Mouse (Mus musculus) cerebellum, adult 9-11 months (tissue): Measurements from ENCODE around the gene Adam8.

Source experiments
- DNase-seq: peaks from one replicate; pipeline ENCODE4 v3.0.0; 2022

The Adam8 gene

DNA sequence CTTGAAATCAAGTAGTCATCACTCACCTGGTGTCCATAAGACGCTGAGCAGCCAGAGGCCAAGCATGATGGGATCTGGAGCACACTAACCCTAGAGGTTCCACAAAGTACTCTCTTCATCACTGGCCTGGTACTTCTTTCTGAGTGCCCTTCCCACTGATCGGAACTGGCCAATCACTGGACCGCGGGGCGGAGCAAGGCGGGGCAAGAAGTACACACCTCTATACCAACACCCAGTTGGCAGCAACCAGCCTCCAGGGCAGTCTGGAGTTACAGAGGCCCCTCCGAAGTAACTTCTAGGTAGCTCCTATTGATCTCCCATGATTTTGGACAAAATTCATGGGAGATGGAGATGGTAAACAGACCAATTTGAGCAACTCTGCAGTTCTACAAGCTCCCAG, at the start of gene Adam8:
Gene Adam8 (minus strand): TSS at position 157 of the 400 bp plus-strand sequence.
- DNase-seq, result no peak

DNA sequence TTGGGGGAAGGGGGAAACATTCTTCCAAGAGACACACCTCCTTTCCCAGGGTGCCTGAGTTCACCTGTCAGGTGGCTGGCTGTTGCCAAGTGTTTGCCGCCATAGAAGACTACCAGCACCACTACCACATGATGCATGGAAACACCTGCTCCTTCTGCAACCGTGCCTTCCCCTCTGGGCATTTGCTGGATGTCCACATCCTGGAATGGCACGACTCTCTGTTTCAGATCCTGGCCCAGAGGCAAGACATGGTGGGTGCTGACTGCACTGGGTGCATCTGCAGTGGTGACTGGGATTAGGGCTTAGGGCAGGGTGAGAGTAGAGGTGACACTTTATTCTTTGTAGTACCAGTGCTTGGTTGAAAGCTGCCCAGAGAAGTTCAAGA, 44.8 kb upstream of the Adam8 start:
- DNase-seq, result peak; percentile 46

DNA sequence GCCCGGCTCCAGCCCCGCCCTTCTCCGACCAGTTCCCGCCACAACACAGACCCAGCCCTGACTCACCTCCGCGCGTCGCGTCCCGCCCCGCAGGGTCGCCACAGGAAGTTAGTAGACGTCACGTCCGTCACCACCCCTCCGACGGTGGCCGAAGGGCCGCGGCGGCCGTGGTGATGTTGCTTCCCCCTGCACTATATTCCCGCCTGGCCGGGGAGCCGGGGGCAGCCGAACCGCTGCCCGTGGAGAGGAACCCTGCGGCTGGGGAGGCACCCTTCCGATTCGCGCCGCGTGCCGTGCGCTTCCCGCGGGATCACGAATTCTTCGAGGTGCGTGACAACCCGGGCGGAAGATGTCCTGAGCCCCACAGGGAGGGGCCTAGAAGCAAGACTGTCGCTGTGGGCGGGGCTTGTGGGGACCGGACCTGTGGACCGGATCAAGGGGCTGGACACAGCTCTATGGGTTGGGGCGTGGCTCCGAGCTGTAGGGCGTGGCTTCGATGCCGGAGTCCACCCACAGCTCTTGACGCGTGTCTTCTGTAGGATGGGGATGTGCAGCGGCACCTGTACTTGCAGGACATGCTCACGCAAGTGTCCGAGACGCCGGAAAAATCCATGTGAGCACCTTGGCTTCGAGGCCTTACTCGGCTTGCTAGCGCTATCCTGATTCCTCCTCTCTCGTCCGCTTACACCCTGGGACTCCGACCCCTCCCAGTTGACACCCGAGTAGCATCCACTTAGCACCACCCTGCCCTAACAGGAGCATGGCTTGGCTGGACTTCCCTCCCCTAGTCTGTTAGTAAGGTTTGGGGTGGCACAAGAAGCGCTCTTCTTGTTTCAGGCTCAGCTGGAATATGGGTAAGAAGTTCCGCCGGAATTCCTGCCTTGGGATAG, 44.2 kb upstream of the Adam8 start, which contains the start of the genes Zfp511 and Tubgcp2:
Gene Zfp511 (plus strand): TSS at position 111 of the 890 bp plus-strand sequence.
Gene Tubgcp2 (minus strand): TSS at position 389 of the 890 bp plus-strand sequence.
- peak; percentile 95 for DNase-seq

DNA sequence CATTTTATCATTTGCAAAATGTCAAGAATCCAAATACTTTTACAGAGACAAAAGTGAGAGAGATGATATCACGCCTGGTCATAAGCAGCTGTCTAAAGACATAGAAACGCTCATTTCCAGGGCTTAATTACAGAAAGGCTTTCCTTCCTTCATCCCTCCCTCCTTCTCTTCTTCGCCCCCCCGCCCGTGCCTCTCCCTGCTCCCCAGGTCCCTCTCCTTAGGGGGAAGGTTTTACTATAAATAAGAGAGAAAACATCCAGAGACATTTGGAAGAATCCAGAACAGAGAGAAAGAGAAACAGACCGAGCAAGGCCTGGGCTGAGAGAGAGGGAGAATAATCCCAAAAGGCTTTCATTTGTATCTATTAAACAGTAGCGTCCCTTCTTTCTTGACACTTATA, 43.1 kb upstream of the Adam8 start:
- no peak for DNase-seq

DNA sequence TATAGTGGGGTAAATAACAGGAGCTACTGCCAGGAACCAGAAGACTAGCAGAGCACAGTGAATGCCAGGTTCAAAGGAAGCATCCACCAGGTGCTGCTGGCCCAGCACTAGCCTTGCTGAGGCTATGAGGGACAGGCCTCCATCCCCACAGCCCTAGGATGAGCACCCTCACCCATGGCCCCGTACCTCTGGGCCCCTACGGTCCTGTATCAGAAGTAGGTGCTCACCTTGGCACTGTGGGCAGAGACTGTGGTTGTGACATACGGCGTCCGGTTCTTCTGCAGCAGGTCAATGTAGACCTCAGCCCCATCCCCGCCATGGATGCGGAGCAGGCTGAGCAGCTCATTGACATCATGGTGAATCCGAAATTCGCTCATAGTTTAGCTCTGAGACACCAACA, 41.0 kb upstream of the Adam8 start:
- no peak for DNase-seq

DNA sequence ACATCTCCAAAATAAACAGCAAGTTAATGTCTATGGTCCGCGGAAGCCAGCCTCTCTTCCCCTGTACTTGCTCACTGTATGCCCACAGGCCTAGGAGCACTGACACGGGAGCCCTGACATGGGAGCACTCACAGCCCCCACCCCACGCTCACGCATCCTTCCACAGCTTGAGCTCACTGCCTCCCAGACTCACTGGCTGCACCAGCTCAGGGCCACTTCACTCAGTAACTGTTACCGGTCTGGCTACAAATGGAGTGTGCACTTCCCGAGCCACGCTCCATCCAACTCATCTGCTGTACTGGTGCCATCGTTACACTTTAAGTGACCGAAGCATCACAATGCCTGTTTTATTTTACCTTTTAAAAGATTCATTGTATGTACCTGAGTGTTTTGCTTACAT, 40.0 kb upstream of the Adam8 start:
- no peak for DNase-seq

DNA sequence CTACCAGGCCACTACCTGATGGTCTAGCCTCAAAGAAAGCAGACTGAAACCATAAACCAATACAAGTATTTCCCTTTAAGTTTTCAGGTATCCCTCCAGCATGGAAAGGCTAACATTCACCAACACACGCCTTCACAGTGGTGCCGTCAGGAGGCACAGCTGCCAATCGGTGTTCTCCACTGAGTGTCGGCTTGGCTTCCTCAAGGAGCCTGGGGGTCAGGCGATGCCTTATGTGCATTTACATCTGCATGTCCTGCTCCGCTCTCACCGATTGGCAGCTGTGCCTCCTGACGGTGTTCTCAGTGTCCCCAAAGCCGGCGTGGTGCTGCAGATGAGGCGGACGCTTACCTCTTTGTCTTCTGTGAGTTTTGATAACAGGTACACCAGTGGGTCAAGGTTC, 39.4 kb upstream of the Adam8 start:
- DNase-seq, result no peak

DNA sequence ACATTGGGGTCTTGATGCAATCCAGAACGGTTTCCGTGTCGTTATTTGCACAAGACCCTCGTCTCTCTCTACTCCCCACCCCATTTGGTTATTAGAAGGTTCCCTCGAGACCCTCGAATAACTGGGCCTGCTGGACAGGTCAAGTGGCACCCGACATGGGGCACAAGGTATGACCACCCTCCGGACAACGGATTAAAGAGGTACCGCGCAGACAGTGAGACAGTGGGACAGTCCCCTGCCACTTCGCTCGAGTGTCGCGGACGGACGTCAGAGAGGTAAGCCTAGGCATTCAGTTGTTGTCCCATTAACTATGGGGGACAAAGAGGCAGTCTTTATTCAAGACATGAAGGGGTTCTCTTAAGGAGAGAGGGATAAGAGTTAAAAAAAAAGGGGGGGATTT, 19.0 kb upstream of the Adam8 start:
- no peak for DNase-seq

DNA sequence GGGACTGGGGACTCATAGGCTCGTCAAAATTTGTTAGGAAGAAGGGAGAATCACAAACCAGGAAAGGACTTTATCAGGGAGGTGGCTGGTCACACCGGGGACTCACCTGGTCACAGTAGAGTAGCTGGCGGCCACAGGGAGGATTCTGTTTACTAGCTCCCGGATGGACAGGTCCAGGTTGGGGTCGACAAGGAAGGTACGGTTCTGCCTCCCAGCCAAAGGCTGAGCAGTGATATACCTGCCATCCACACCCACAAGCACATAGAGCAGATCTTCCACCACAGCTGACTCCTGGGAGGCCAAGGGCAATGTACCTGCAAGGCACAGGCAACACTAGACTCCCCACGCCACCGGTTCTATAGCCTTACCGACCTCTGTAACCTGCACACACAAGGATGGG, 15.4 kb upstream of the Adam8 start:
- DNase-seq, result no peak

DNA sequence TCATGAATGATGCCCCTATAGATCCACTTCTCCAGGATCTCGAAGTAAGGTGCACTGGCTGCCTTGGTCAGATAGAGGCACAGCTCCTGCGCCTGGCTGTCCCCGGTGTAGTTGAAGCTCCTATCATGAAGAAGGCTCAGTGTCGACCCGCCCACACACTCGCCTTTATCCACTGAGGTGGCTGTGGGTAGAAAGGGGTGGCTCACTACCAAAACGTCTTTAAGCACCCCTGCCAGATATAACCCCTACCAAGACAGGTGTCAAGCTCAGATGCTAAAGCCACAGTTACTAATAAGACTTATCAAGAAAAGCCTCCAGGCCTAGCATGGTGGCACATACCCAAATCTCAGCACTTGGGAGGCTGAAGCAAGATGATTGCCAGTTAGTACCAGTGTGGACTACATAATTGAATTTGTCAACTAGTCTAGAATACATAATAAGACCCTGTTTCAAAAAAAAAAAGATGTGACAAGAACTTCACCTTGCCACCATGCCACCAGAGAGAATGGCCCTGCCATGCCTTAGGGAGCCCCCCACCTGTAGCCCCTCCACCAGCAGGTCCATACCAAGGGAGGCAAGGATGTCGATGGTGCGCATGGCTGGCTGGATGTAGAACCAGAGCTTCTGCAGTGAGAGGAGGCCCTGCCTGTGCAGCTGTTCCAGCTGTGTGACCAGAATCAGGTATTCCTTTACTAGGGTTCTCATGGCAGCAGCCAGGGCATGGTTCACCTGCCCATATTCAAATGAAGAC, 14.7 kb upstream of the Adam8 start:
- DNase-seq, result no peak

DNA sequence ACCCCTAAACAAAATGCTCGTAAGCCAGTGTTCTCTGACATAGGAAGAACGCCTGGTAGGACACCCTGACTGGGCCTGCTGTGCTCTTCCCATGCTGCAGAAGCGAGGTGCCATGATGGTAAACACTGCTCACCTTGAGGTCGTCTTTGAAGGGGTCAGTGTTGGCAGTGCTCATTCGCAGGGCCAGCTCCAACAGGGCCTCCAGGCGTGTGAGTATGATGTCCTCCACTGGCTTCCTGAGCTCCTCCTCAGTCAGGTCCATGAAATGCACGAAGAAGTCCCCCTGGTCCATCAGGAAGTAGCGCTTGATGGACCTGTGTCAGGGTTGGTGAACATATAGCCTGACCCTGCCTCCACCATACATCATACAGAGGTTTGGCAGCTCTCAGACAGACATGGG, 12.3 kb upstream of the Adam8 start:
- no peak for DNase-seq

DNA sequence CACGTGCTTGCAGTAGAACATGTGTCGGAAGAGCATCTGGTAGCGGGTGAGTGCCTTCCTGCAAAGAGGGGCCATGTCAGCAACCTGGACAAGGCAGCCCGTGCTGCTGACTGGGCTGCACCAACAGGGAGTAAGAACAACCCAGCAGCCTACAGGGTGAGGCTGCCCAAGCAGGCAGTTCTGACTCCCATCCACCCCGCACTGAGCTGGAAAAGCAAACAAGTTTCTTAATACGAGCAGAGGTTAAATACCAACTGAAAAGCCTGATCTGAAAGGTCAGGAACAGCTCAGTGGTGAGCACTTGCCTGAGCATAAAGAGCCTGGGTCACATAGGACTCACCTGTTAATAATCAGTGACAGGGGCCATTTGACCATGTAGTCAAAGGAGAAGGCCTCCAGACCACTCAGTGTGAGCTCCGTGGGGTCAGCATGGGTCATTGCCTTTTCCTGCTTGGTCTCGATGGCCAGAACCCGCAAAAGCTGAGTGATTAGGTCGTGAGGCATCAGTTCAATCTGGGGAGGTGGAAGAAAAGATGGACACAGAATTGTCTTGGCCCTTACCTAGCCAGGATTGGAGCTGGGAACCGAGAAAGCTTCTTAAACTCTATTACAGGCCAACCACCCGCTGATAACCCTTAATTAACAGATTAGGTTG, 8.9 kb upstream of the Adam8 start:
- DNase-seq, result no peak

DNA sequence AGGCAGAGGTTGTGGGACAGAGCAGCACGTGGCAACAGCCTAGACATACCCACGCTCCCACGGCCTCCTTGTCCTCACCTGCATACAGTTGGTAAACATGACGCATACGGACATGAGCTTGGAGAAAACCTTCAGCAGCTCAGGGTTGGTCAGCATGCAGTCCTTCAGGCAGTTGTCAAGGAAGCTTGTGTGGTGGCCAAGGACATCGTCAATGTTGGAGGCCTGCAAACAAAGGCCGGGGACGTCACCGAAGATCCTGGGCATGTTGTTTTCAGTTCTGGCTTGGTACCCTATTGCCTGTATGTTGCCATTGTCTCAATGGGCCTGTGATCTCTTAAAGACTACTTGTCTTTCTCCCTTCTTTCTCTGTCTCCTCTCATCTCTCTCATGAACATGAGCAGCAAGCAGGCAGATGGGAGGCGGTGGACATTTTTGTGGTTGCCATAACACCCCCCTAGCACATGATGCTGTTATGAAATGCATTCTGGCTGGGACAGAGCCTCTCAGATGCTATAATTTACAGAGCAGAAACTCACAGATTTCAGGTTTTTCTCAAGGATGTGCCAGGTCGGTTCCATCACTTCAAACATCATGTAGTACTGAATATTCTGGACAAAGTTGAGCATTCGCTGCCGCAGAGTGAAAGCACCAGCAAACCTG, 6.5 kb upstream of the Adam8 start:
- no peak for DNase-seq

DNA sequence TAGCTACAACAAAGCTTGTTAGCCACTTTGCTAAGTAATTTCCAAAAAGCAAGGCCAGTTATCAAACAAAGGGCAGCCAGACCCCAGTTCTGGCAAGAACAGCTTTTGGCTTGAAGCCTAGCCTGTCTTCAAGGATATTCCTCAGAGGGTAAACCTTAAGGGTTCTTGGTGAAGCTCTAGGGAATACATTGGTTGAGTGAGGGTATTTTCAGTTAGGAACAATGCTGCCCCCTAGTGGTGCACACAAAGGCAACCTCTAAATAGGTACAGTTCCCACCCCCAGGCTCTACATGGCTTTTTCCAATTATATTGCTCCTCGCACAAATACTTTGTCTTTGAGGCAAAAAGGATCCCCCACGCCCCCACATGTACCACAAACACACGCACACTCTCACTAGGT, 2.3 kb upstream of the Adam8 start:
- peak; percentile 36 for DNase-seq

DNA sequence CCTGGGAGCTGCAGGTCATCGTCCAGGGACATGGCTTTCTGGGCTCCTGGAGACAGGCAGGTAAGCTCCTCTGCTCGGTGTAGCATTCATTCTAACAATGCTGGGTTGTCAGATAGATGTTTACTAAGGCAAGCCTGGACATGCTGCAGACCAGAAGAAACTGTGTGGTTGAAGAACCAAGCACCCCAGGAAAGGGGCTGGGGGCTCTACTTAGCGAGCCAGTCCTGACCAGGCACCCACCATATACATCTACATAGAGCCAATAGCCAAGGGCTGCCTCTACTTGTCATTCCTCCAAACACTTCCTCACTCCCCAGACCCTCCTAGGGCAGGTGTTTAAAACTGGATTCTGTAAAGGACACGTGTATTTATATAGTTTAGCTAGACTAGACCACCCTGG, 1.8 kb upstream of the Adam8 start:
- no peak for DNase-seq

DNA sequence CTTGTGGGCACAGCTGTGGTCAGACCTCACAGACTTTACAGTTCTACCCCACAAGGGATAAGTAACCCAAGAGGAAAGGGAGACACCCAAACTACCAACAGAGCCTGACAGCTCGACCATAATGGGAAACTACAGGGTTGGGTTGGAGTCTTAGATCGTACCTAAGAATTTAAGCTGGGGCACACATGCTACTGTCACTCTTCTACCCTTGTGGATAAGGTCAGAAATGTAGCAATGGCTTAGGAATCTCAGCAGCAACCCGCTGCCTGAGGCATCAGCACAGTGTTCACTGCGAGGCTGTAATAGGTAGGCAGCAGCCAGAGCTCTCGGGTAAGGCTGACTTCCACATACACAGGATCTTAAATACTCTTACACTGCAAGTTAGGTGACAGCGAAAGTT, 1.2 kb upstream of the Adam8 start:
- no peak for DNase-seq

DNA sequence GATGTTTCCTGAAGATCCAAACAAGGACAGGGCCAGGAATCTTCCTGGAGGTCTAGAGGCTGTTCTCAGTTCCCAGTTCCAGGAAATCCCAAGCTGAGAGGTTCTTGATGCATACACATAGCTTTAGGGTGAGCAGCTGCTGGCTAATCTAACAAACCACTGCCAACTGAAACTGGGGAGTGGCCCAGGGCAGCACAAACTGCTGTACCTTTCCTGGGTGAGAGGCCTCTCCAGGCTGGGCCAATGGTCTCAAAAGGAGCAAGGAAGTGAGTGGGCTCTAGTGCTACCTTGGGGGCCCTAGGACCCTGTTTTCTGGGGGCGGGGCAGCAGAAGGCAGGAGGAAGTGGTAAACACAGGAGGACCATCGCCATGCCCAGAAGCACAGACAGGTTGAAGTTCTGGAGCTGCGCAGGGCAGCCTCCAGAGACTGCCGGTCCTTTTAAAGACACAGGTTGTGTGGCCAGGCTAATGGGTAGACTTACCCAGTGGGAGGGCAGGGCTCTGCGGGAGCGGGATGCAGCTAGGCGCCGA, 1.4 kb downstream of the Adam8 start:
- no peak for DNase-seq

DNA sequence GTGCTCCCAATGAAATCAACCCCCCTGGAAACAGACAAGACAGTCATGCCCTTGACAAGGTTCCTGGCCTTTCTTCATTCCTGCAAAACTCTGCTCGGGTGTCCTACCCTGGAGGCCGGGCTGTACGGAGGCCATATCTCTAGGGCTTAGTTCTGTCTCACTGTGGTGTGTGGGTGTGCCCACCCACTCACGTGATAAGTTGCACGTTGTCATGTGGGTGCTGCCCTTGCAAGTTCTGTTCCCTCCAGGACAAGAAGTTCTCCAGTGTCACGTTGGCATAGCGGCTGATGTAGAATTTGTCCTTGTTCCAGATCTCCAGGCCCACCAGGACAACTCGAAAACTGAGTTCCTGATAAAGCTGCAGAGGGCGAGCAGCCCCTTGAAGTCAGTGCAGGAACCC, 4.1 kb downstream of the Adam8 start:
- DNase-seq, result no peak

DNA sequence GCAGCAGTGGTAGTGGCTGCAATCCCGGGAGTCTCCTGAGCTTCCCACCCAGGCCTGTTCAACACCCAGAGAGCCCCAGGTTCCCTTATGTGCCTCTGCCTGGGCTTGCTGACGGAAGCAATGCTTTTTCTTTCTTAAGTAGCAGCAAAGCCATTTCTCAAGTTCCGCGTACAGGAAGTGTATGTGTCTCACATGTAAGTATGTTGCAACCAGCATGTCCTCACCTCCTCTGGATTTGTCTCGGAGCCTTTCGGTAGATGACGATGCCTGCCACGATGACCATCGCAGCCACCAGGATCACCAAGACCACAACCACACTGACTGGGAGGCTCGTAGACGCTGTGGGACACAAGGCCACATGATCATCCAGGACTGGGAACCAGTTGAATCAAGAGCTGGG, 7.9 kb downstream of the Adam8 start:
- DNase-seq, result no peak

DNA sequence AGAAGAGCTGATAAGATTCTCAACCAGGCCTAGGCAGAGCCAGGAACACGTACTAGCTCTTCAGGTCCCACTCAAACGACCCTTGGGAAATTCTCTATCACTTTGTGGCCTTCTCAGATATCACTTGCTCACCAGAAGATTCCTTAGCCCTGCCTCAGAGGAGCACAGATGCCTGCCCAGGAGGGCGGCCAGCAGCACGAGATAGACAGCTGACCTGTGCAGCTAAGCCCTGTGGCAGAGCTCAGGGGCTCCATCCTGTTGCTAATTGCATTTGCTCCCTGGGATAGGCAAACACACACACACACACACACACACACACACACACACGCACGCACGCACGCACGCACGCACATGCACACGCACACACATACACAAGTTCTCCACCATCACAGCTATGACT, 10.3 kb downstream of the Adam8 start:
- DNase-seq, result no peak

DNA sequence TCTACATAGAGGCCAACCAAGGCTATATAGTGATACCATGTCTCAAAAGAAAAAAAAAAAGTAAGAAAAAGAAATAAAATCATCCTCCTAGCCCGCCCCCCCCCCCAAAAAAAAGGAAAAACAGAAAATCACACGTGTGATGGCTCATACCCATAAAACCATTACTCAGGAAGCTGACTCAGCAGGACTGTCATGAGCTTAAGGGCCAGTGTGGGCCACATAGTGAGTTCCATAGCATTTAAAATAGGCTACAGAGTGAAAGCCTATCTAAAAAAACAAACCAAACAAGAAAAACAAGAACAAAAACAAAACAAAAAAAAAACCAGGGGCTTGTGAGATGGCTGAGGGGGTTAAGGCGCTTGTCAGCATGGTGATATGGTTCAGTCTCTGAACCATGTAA, 11.6 kb downstream of the Adam8 start:
- DNase-seq, result no peak

DNA sequence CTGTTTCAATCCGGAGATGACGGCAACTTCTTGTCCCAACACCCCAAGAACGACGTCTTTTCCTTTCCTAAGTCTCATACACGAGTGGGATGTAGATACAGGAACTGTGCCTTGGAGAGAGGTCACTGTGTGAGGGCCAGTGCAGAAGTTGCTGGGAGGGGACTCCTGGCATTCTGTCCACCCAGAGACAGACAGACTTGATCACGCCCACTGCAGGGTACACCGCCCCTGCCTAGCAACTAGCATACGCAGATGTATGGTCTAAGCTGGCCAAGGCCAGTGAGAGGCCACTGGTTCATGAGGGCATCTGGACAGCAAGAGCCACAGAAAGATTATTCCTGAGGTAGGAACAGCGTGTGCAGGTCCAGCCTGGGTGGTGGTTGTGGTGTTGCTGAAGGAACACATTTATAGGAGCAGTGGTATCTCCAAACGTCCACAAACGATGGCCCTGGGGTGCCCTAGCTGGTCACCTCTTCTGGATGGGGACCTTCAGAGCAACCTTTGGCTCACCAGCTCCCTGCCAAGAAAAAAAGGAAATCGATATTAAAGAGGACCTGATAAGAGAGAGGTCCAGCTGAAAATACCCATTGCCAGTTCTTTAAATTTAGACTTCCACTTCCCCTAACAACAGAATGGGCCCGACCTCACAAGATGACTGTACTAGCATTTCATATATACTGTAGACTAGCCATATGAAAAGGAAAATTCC, 13.2 kb downstream of the Adam8 start:
- peak; percentile 29 for DNase-seq
